Mouse (Mus musculus): ENCODE data around the gene Crb3.

Crb3 gene

GRCm38 (mm10) chr17:57062011-57062521, 3.2 kb downstream of the Crb3 start:
- no peak for DNase-seq (ENCODE audit: low spot score in 2 of 2)

GRCm38 (mm10) chr17:57062548-57062947, 3.6 kb downstream of the Crb3 start:
- DNase-seq (ENCODE audit: low spot score in 2 of 2) = no peak

GRCm38 (mm10) chr17:57063031-57063430, 4.1 kb downstream of the Crb3 start:
- DNase-seq (ENCODE audit: low spot score in 2 of 2) = no peak

GRCm38 (mm10) chr17:57066908-57067307, 8.0 kb downstream of the Crb3 start:
- DNase-seq (ENCODE audit: low spot score in 2 of 2) = no peak

- no peak for DNase-seq (ENCODE audit: low spot score in 2 of 2)
Observed at GRCm38 (mm10) chr17:57070272-57070671, 11.4 kb downstream of the Crb3 start.

GRCm38 (mm10) chr17:57070699-57071098, 11.8 kb downstream of the Crb3 start:
- DNase-seq (ENCODE audit: low spot score in 2 of 2) = no peak

GRCm38 (mm10) chr17:57076916-57077315, 18.0 kb downstream of the Crb3 start:
- no peak for DNase-seq (ENCODE audit: low spot score in 2 of 2)

GRCm38 (mm10) chr17:57078336-57078735, 19.4 kb downstream of the Crb3 start, which contains the start of gene Dennd1c:
Gene Dennd1c (minus strand): TSS chr17:57078514.
- DNase-seq (ENCODE audit: low spot score in 2 of 2) = no peak

GRCm38 (mm10) chr17:57079919-57080318, 21.0 kb downstream of the Crb3 start:
- DNase-seq (ENCODE audit: low spot score in 2 of 2) = no peak

- no peak for DNase-seq (ENCODE audit: low spot score in 2 of 2)
Observed at GRCm38 (mm10) chr17:57081234-57081842, 22.4 kb downstream of the Crb3 start.

- DNase-seq (ENCODE audit: low spot score in 2 of 2) = no peak
Observed at GRCm38 (mm10) chr17:57082481-57082880, 23.6 kb downstream of the Crb3 start.

- DNase-seq (ENCODE audit: low spot score in 2 of 2) = no peak
Observed at GRCm38 (mm10) chr17:57085970-57086757, 27.3 kb downstream of the Crb3 start.

GRCm38 (mm10) chr17:57087049-57087832, 28.3 kb downstream of the Crb3 start, which contains the start of gene Tubb4a:
Gene Tubb4a (minus strand): TSS chr17:57087782.
- DNase-seq (ENCODE audit: low spot score in 2 of 2) = peak; percentile 71 to 89

GRCm38 (mm10) chr17:57094222-57094621, 35.3 kb downstream of the Crb3 start:
- DNase-seq (ENCODE audit: low spot score in 2 of 2) = no peak

GRCm38 (mm10) chr17:57095855-57096622, 37.1 kb downstream of the Crb3 start:
- no peak for DNase-seq (ENCODE audit: low spot score in 2 of 2)

- peak in 1 of 2 experiments; percentile 87 for DNase-seq (ENCODE audit: low spot score in 2 of 2)
Observed at GRCm38 (mm10) chr17:57096623-57096920, 37.7 kb downstream of the Crb3 start.

GRCm38 (mm10) chr17:57098321-57098720, 39.4 kb downstream of the Crb3 start:
- DNase-seq (ENCODE audit: low spot score in 2 of 2) = no peak

GRCm38 (mm10) chr17:57099629-57100325, 40.9 kb downstream of the Crb3 start:
- DNase-seq (ENCODE audit: low spot score in 2 of 2) = no peak

- DNase-seq (ENCODE audit: low spot score in 2 of 2) = no peak
Observed at GRCm38 (mm10) chr17:57102276-57102675, 43.4 kb downstream of the Crb3 start.

- DNase-seq (ENCODE audit: low spot score in 2 of 2) = no peak
Observed at GRCm38 (mm10) chr17:57104496-57104895, 45.6 kb downstream of the Crb3 start.

Measured in left cerebral cortex, adult 9 months (tissue).